Mouse (Mus musculus): ENCODE results near the gene Olfr491. TPM values are rescaled to one million over a fixed set of nuclear protein-coding genes. Genes with fewer than 3 reads are reported as not detected.

The Olfr491 gene
- not detected for polyA plus RNA-seq (2014; fragmentation: Illumina TruSeq; extraction: RNeasy Lipid Tissue Mini Kit (QIAGEN cat#74804); ENCODE audit: low replicate concordance)

DNA sequence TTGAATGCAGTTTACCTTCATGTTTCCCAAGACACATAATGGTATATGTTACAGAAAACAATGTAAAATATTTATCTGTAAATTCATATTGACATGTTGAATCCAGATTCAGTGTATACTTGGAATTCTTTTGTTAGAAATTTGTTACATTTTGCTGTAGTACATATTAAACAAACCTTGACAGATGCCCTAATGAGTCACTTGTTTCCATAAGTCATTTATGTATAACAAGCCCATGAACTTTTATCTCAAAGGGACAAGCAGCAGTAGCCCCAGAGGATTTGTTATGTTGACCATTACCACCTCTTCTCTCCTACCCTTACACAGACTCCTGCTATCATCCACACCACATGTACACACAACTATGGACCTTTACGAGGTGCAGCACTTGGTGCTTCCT is at the start of gene Olfr491:
Olfr491 (plus strand) TSS at position 301 of the 400 bp plus-strand sequence.

DNA sequence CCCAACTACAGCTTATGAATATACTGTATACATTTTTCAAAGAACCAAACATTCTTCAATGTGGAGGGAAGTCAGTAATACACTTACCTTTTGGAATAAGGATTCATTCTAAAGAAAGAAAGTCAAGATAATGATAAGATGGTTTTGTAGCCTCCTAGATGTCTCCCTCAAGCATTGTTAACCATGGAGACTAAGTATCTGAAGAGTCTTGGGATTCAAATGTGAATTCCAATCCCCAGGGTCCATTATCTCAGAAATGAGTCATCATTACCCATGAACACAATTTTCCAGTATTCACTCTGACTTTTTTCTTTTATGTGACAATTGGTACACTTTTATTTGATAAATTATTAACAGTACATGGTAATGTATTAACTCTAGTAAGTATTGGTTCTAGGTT is 24.4 kb upstream of the Olfr491 start, which contains the start of gene Olfr490:
Olfr490 (minus strand) TSS at position 101 of the 400 bp plus-strand sequence.

DNA sequence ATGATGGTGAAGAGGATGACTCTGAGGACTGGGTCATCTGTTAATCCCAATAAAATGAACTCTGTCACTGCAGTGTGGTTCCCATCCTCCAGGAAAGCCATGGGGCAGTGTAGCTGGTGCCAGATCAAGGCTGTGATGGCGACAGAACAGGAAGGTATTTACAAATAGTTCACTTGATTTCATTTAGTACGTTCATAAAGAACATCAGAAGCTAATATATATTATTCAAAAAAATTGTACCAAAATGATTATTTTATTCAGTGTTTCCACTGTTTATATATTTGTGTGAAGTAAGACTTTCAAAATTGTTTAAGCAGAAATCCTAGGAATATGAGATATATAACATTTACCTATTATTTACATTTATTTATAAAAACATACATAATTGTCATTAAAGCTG is 10.3 kb downstream of the Olfr491 start, which contains the start of gene Olfr492:
Olfr492 (minus strand) TSS at position 101 of the 400 bp plus-strand sequence.

DNA sequence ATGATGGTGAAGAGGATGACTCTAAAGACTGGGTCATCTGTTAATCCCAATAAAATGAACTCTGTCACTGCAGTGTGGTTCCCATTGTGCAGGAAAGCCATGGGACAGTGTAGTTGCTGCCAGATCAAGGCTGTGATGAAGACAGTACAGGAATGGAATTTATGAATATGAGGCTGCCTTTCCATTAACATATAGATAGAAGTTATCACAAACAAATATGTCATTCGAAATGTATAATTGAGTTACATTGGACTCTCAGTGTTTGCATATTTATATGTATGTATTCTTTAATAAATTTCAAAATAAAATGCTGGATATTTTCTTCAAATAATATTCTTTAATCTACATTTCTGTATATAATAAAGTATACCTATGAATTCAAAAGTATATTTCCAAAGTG is 33.6 kb downstream of the Olfr491 start, which contains the start of gene Olfr493:
Olfr493 (minus strand) TSS at position 101 of the 400 bp plus-strand sequence.

DNA sequence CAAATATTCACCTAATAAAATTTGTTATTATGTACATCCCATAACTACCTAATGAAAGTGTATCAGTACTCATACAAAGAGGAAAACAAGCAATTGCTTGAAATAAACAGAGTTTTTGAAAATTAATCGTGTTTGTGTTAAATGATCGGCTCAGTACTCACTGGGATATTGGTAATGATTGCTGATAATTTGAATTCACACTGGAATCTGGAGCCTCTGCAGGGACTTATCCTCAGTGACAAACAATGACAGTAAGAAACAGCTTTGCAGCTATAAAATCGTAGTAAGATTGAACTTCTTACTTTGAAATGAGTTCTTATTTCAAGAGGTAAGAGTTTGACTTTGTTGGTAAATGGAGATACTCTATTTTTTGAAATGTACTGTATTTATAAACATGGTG is 51.8 kb downstream of the Olfr491 start, which contains the start of gene Olfr494:
Olfr494 (plus strand) TSS at position 301 of the 400 bp plus-strand sequence.

Other genes with a start within 250 kb of the Olfr491 start
- not detected for gene Olfr480, start 246.1 kb upstream of the Olfr491 start, polyA plus RNA-seq (2014; fragmentation: Illumina TruSeq; extraction: RNeasy Lipid Tissue Mini Kit (QIAGEN cat#74804); ENCODE audit: low replicate concordance)
- not detected for gene Olfr481, start 233.6 kb upstream of the Olfr491 start, polyA plus RNA-seq (2014; fragmentation: Illumina TruSeq; extraction: RNeasy Lipid Tissue Mini Kit (QIAGEN cat#74804); ENCODE audit: low replicate concordance)
- gene Olfr482, start 215.9 kb upstream of the Olfr491 start, polyA plus RNA-seq (2014; fragmentation: Illumina TruSeq; extraction: RNeasy Lipid Tissue Mini Kit (QIAGEN cat#74804); ENCODE audit: low replicate concordance), result not detected
- not detected for gene Olfr483, start 212.6 kb upstream of the Olfr491 start, polyA plus RNA-seq (2014; fragmentation: Illumina TruSeq; extraction: RNeasy Lipid Tissue Mini Kit (QIAGEN cat#74804); ENCODE audit: low replicate concordance)
- gene Olfr484, start 186.0 kb upstream of the Olfr491 start, polyA plus RNA-seq (2014; fragmentation: Illumina TruSeq; extraction: RNeasy Lipid Tissue Mini Kit (QIAGEN cat#74804); ENCODE audit: low replicate concordance), result not detected
- not detected for gene Olfr485, start 153.6 kb upstream of the Olfr491 start, polyA plus RNA-seq (2014; fragmentation: Illumina TruSeq; extraction: RNeasy Lipid Tissue Mini Kit (QIAGEN cat#74804); ENCODE audit: low replicate concordance)
- gene Olfr486, start 140.7 kb upstream of the Olfr491 start, polyA plus RNA-seq (2014; fragmentation: Illumina TruSeq; extraction: RNeasy Lipid Tissue Mini Kit (QIAGEN cat#74804); ENCODE audit: low replicate concordance), result not detected
- gene Olfr487, start 98.8 kb upstream of the Olfr491 start, polyA plus RNA-seq (2014; fragmentation: Illumina TruSeq; extraction: RNeasy Lipid Tissue Mini Kit (QIAGEN cat#74804); ENCODE audit: low replicate concordance), result not detected
- not detected for gene Olfr488, start 55.1 kb upstream of the Olfr491 start, polyA plus RNA-seq (2014; fragmentation: Illumina TruSeq; extraction: RNeasy Lipid Tissue Mini Kit (QIAGEN cat#74804); ENCODE audit: low replicate concordance)
- not detected for gene Olfr490, start 24.5 kb upstream of the Olfr491 start, polyA plus RNA-seq (2014; fragmentation: Illumina TruSeq; extraction: RNeasy Lipid Tissue Mini Kit (QIAGEN cat#74804); ENCODE audit: low replicate concordance)
- gene Olfr492, start 10.2 kb downstream of the Olfr491 start, polyA plus RNA-seq (2014; fragmentation: Illumina TruSeq; extraction: RNeasy Lipid Tissue Mini Kit (QIAGEN cat#74804); ENCODE audit: low replicate concordance), result not detected
- not detected for gene Olfr493, start 33.5 kb downstream of the Olfr491 start, polyA plus RNA-seq (2014; fragmentation: Illumina TruSeq; extraction: RNeasy Lipid Tissue Mini Kit (QIAGEN cat#74804); ENCODE audit: low replicate concordance)
- gene Olfr494, start 51.9 kb downstream of the Olfr491 start, polyA plus RNA-seq (2014; fragmentation: Illumina TruSeq; extraction: RNeasy Lipid Tissue Mini Kit (QIAGEN cat#74804); ENCODE audit: low replicate concordance), result not detected
- gene Olfr495, start 79.7 kb downstream of the Olfr491 start, polyA plus RNA-seq (2014; fragmentation: Illumina TruSeq; extraction: RNeasy Lipid Tissue Mini Kit (QIAGEN cat#74804); ENCODE audit: low replicate concordance), result not detected
- gene Olfr497, start 107.0 kb downstream of the Olfr491 start, polyA plus RNA-seq (2014; fragmentation: Illumina TruSeq; extraction: RNeasy Lipid Tissue Mini Kit (QIAGEN cat#74804); ENCODE audit: low replicate concordance), result not detected
- not detected for gene Olfr498, start 151.9 kb downstream of the Olfr491 start, polyA plus RNA-seq (2014; fragmentation: Illumina TruSeq; extraction: RNeasy Lipid Tissue Mini Kit (QIAGEN cat#74804); ENCODE audit: low replicate concordance)
- not detected for gene Olfr502, start 211.6 kb downstream of the Olfr491 start, polyA plus RNA-seq (2014; fragmentation: Illumina TruSeq; extraction: RNeasy Lipid Tissue Mini Kit (QIAGEN cat#74804); ENCODE audit: low replicate concordance)
- not detected for gene Olfr503, start 231.1 kb downstream of the Olfr491 start, polyA plus RNA-seq (2014; fragmentation: Illumina TruSeq; extraction: RNeasy Lipid Tissue Mini Kit (QIAGEN cat#74804); ENCODE audit: low replicate concordance)